Mouse (Mus musculus) E14TG2a.4 (cell line): Measurements from ENCODE around the gene Itm2c.

Experiments
- CTCF ChIP-seq: conservative IDR thresholded peaks from 2 replicates; pipeline ENCODE4 v1.5.1; 2014; ENCODE audit warnings: low read length
- POU5F1 ChIP-seq: IDR thresholded peaks from 2 replicates; pipeline ENCODE4 v1.6.1; 2014; ENCODE audit warnings: low read length, borderline replicate concordance

DNA sequence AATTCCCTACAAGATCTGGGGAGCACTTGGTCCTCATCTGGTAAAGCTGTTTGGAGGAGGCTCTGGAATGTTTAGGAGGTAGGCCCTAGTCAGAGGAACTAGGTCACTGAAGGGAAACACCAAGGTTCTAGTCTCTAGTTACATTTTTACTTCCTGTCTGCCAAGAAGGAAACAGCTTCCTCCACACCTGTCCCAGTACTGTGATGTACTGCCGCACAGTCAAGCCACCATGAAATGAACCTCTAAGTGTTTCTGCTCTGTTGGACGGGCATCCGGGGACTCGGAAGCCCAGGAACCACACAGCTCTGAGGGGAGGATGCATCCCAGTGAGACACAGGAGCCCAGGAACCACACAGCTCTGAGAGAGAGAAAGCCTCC lies 34.6 kb downstream of the Itm2c start:
- TF ChIP-seq CTCF (no peak), POU5F1 (no peak)
